Mouse (Mus musculus) neural tube, embryonic 11.5 days (tissue): Measurements from ENCODE around the gene Lrrfip1. TPM values are rescaled to one million over a fixed set of nuclear protein-coding genes. Genes with fewer than 3 reads are reported as not detected.

Experiments used
- ATAC-seq: fragments of 200-750 bp; cut with Nextera tagmentation; 2 replicates; pipeline ENCODE4 v1.8.0; 2017; ENCODE audit warnings: moderate number of reproducible peaks, mild to moderate bottlenecking, moderate TSS enrichment, moderate library complexity; ENCODE audit not compliant: insufficient read depth, low FRiP score, low TSS enrichment
- DNase-seq: peaks from one replicate; pipeline ENCODE4 v3.0.0-alpha.2; 2015; ENCODE audit warnings: low spot score
- H3K27ac ChIP-seq: fragments of 300-500 bp; sonication (generic); 2 replicates; pipeline ENCODE4 v1.5.1; 2014; ENCODE audit warnings: low read depth, mild to moderate bottlenecking, low read length
- H3K27me3 ChIP-seq: fragments of 300-500 bp; sonication (generic); 2 replicates; pipeline ENCODE4 v1.6.1; 2014; ENCODE audit warnings: mild to moderate bottlenecking, low read length, mixed read lengths; ENCODE audit not compliant: control insufficient read depth, insufficient read depth
- H3K36me3 ChIP-seq: fragments of 300-500 bp; sonication (generic); 2 replicates; pipeline ENCODE4 v1.6.1; 2014; ENCODE audit warnings: mild to moderate bottlenecking, low read length, moderate library complexity, mixed read lengths; ENCODE audit not compliant: control insufficient read depth, insufficient read depth
- H3K4me1 ChIP-seq: fragments of 300-500 bp; sonication (generic); 2 replicates; pipeline ENCODE4 v1.6.1; 2014; ENCODE audit warnings: low read length, mixed read lengths; ENCODE audit not compliant: control insufficient read depth, insufficient read depth
- H3K4me2 ChIP-seq: fragments of 300-500 bp; sonication (generic); 2 replicates; pipeline ENCODE4 v1.6.1; 2014; ENCODE audit warnings: low read depth, mild to moderate bottlenecking, moderate library complexity
- H3K4me3 ChIP-seq: fragments of 300-500 bp; sonication (generic); 2 replicates; pipeline ENCODE4 v1.5.1; 2014; ENCODE audit warnings: low read depth, low read length
- H3K9ac ChIP-seq: fragments of 300-500 bp; sonication (generic); 2 replicates; pipeline ENCODE4 v1.6.1; 2014; ENCODE audit warnings: mild to moderate bottlenecking, low read length
- H3K9me3 ChIP-seq: fragments of 300-500 bp; sonication (generic); 2 replicates; pipeline ENCODE4 v1.6.1; 2016; ENCODE audit warnings: low read length; ENCODE audit not compliant: control insufficient read depth
- WGBS: fragments of 180-500 bp; shearing (Covaris S2); extraction: QIAGEN DNeasy Blood & Tissue Kit; methylation state at CpG from one replicate; pipeline ENCODE4 v1.1.7; 2014; 5-methylcytosine and 5-hydroxymethylcytosine counted together
- polyA plus RNA-seq: library from polyadenylated mRNA; unstranded; fragments of >200 nt; fragmentation: Nextera tagmentation; extraction: Ambion mirVana; gene quantifications from 2 replicates; pipeline ENCODE4 v1.2.1, GENCODE M21; 2014

Lrrfip1 gene
- polyA plus RNA-seq, 1 experiment from 2014 or later, result 26.9 TPM

DNA sequence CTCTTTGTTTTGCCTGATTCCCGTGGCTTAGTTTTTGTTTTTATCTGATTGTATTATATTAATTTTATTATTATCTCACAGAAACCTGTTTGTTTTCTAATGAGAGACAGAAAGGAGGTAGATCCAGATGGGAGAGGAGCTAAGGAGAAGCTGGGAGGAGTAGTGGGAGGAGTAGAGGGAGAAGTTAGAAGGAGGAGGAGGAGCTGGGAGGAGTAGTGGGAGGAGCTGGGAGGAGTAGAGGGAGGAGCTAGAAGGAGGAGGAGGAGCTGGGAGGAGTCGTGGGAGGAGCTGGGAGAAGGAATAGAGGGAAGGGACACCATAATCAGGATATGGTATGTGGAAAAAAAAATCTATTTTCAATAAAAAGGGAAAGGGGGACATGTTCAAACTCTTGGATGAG lies 36.7 kb downstream of the Lrrfip1 start:
- Histone ChIP-seq H3K4me3 (no peak overlapping the region), H3K9me3 (no peaks in the 10 kb centered on the region), H3K27me3 (no peaks in the 10 kb centered on the region), H3K4me1 (no peaks in the 10 kb centered on the region), H3K4me2 (no peak overlapping the region), H3K36me3 (no peaks in the 10 kb centered on the region), H3K27ac (no peak overlapping the region), H3K9ac (no peak overlapping the region)
- no peak for ATAC-seq
- whole genome bisulfite sequencing, result 81% methylated on average over 2 of the region's 2 CpGs
- DNase-seq, result no peak

- WGBS, result 92% methylated on average over 4 of the region's 4 CpGs
- no peak for ATAC-seq
- Histone ChIP-seq H3K9ac (no peak overlapping the region), H3K27me3 (no peaks in the 10 kb centered on the region), H3K4me3 (no peak overlapping the region), H3K4me2 (no peak overlapping the region), H3K9me3 (no peaks in the 10 kb centered on the region), H3K36me3 (no peaks in the 10 kb centered on the region), H3K27ac (no peak overlapping the region), H3K4me1 (no peaks in the 10 kb centered on the region)
- no peak for DNase-seq
Measured at GRCm38 (mm10) chr1:91037213-91037612, 38.7 kb downstream of the Lrrfip1 start.

GRCm38 (mm10) chr1:91038010-91038409 lies 39.5 kb downstream of the Lrrfip1 start:
- no peak overlapping the region for H3K9ac ChIP-seq
- H3K4me2 ChIP-seq, result no peak overlapping the region
- ATAC-seq (no peak), DNase-seq (no peak)
- no peaks in the 10 kb centered on the region for H3K36me3 ChIP-seq
- no peak overlapping the region for H3K4me3 ChIP-seq
- 76% methylated on average over 6 of the region's 6 CpGs for WGBS
- no peak overlapping the region for H3K27ac ChIP-seq
- H3K4me1 ChIP-seq, result no peaks in the 10 kb centered on the region
- H3K27me3 ChIP-seq, result no peaks in the 10 kb centered on the region
- no peaks in the 10 kb centered on the region for H3K9me3 ChIP-seq

DNA sequence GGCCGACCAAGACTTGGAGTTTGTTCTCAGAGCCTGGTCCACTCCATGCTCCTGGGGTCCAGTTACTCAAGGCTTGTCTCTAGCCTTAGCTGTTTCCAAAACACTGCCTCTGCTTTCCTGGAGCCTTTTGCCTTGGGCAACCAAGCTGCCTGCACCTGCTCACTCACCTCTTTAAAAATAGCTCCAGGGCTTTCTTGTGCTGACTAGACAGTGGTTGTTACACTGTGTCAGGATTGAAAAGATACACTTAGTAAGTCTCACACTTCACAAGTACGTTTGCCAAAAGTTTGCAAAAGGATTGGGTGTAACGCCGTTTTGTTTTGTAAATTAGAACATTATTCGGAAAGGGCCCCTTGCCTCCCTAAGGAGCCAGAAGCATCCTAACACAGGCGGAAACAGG lies 40.0 kb downstream of the Lrrfip1 start:
- Histone ChIP-seq H3K4me2 (no peak overlapping the region), H3K27me3 (no peaks in the 10 kb centered on the region), H3K27ac (no peak overlapping the region), H3K4me1 (no peaks in the 10 kb centered on the region), H3K9ac (no peak overlapping the region), H3K36me3 (no peaks in the 10 kb centered on the region), H3K4me3 (no peak overlapping the region), H3K9me3 (no peaks in the 10 kb centered on the region)
- 44% methylated on average over 6 of the region's 6 CpGs for WGBS
- ATAC-seq (no peak), DNase-seq (no peak)

GRCm38 (mm10) chr1:91041605-91042004 lies 43.1 kb downstream of the Lrrfip1 start:
- no peak overlapping the region for H3K4me2 ChIP-seq
- no peak overlapping the region for H3K4me3 ChIP-seq
- H3K9ac ChIP-seq, result no peak overlapping the region
- H3K27me3 ChIP-seq, result no peaks in the 10 kb centered on the region
- DNase-seq (no peak), ATAC-seq (no peak)
- H3K36me3 ChIP-seq, result no peaks in the 10 kb centered on the region
- 89% methylated on average over 5 of the region's 5 CpGs for WGBS
- no peak overlapping the region for H3K27ac ChIP-seq
- H3K9me3 ChIP-seq, result no peaks in the 10 kb centered on the region
- H3K4me1 ChIP-seq, result no peaks in the 10 kb centered on the region

GRCm38 (mm10) chr1:91043191-91043590 lies 44.7 kb downstream of the Lrrfip1 start:
- ATAC-seq (no peak), DNase-seq (no peak)
- H3K9me3 ChIP-seq, result no peaks in the 10 kb centered on the region
- WGBS, result 80% methylated on average over 5 of the region's 5 CpGs
- no peaks in the 10 kb centered on the region for H3K27me3 ChIP-seq
- H3K9ac ChIP-seq, result no peak overlapping the region
- H3K4me1 ChIP-seq, result no peaks in the 10 kb centered on the region
- no peak overlapping the region for H3K4me2 ChIP-seq
- H3K36me3 ChIP-seq, result no peaks in the 10 kb centered on the region
- H3K4me3 ChIP-seq, result no peak overlapping the region
- H3K27ac ChIP-seq, result no peak overlapping the region

DNA sequence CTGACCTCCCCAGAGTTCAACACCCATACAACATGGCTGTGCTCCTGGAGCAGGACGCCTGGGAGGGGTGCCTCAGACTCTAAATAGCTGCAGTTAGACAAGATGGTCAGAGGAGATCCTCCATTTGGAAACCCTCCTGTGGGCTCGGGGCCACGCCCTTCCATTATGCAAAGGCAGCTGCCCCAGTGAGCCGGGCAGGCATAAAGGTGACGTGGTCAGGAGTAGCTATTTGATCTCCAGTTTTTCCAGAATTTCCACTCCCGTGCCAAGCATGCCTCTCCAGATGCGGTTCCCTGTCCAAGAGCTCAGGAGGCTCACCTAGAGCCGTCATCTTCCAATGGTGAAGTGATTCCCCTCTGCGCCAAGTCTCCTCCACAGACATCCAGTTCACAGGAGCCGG lies 45.6 kb downstream of the Lrrfip1 start:
- H3K4me2 ChIP-seq, result no peak overlapping the region
- no peak overlapping the region for H3K4me3 ChIP-seq
- H3K36me3 ChIP-seq, result no peaks in the 10 kb centered on the region
- H3K4me1 ChIP-seq, result no peaks in the 10 kb centered on the region
- no peak overlapping the region for H3K27ac ChIP-seq
- no peaks in the 10 kb centered on the region for H3K27me3 ChIP-seq
- H3K9me3 ChIP-seq, result no peaks in the 10 kb centered on the region
- no peak overlapping the region for H3K9ac ChIP-seq
- DNase-seq, result no peak
- ATAC-seq, result no peak
- WGBS, result 86% methylated on average over 10 of the region's 10 CpGs

- Histone ChIP-seq H3K4me3 (no peak overlapping the region), H3K27me3 (no peaks in the 10 kb centered on the region), H3K36me3 (no peaks in the 10 kb centered on the region), H3K4me1 (no peaks in the 10 kb centered on the region), H3K9me3 (no peaks in the 10 kb centered on the region), H3K9ac (no peak overlapping the region), H3K27ac (no peak overlapping the region), H3K4me2 (no peak overlapping the region)
- WGBS, result 78% methylated on average over 3 of the region's 3 CpGs
- DNase-seq (no peak), ATAC-seq (no peak)
Measured at GRCm38 (mm10) chr1:91044648-91045047, 46.1 kb downstream of the Lrrfip1 start.

- Histone ChIP-seq H3K4me2 (no peak overlapping the region), H3K27me3 (no peaks in the 10 kb centered on the region), H3K9ac (no peak overlapping the region), H3K9me3 (no peaks in the 10 kb centered on the region), H3K36me3 (no peaks in the 10 kb centered on the region), H3K27ac (no peak overlapping the region), H3K4me1 (no peaks in the 10 kb centered on the region; the same call in 1 of the 2 replicates), H3K4me3 (no peak overlapping the region)
- 56% methylated on average over 5 of the region's 5 CpGs for WGBS
- ATAC-seq (no peak), DNase-seq (no peak)
Measured at GRCm38 (mm10) chr1:91046237-91046636, 47.7 kb downstream of the Lrrfip1 start.
